Mouse (Mus musculus): ENCODE measurements around the gene Olfr183. TPM values are rescaled to one million over a fixed set of nuclear protein-coding genes. Genes with fewer than 3 reads are reported as not detected.

Gene Olfr183
- not detected in 2 replicates for total RNA-seq (2023)

GRCm38 (mm10) chr16:58995057-58995456 lies at the start of gene Olfr183:
Gene Olfr183, plus strand, starts transcription at chr16:58995357.

GRCm38 (mm10) chr16:59030191-59030590 lies 35.0 kb downstream of the Olfr183 start, which contains the start of gene Olfr186:
Gene Olfr186, minus strand, starts transcription at chr16:59030291.

GRCm38 (mm10) chr16:59039710-59040109 lies 44.6 kb downstream of the Olfr183 start, which contains the start of gene Olfr187:
Gene Olfr187, minus strand, starts transcription at chr16:59039767.

Other genes with a start within 250 kb of the Olfr183 start
- gene Olfr172, start 232.2 kb upstream of the Olfr183 start, total RNA-seq (2023): not detected in 2 replicates
- gene Olfr173, start 195.1 kb upstream of the Olfr183 start, total RNA-seq (2023): not detected in 2 replicates
- not detected in 2 replicates for gene Olfr175-ps1, start 168.6 kb upstream of the Olfr183 start, total RNA-seq (2023)
- gene Olfr177, start 120.6 kb upstream of the Olfr183 start, total RNA-seq (2023): not detected in 2 replicates
- gene Olfr178, start 103.3 kb upstream of the Olfr183 start, total RNA-seq (2023): not detected in 2 replicates
- gene Olfr181, start 66.6 kb upstream of the Olfr183 start, total RNA-seq (2023): not detected in 2 replicates
- not detected in 2 replicates for gene Olfr180, start 66.0 kb upstream of the Olfr183 start, total RNA-seq (2023)
- gene Olfr186, start 34.9 kb downstream of the Olfr183 start, total RNA-seq (2023): not detected in 2 replicates
- not detected in 2 replicates for gene Olfr187, start 44.4 kb downstream of the Olfr183 start, total RNA-seq (2023)
- gene Olfr190, start 82.6 kb downstream of the Olfr183 start, total RNA-seq (2023): not detected in 2 replicates
- not detected in 2 replicates for gene Olfr191, start 94.5 kb downstream of the Olfr183 start, total RNA-seq (2023)
- not detected in 2 replicates for gene Olfr193, start 116.5 kb downstream of the Olfr183 start, total RNA-seq (2023)
- gene Olfr194, start 125.7 kb downstream of the Olfr183 start, total RNA-seq (2023): not detected in 2 replicates
- not detected in 2 replicates for gene Olfr195, start 151.7 kb downstream of the Olfr183 start, total RNA-seq (2023)
- gene Olfr196, start 175.1 kb downstream of the Olfr183 start, total RNA-seq (2023): not detected in 2 replicates
- not detected in 2 replicates for gene Olfr198, start 208.2 kb downstream of the Olfr183 start, total RNA-seq (2023)
- gene Olfr199, start 224.4 kb downstream of the Olfr183 start, total RNA-seq (2023): not detected in 2 replicates